Mouse (Mus musculus) CH12.LX (cell line): Measurements from ENCODE around the gene Prr36.

Source experiments
- CTCF ChIP-seq, 2 experiments: IDR thresholded peaks in 1 of 2; conservative IDR thresholded peaks in 1 of 2; 2 replicates each; pipeline ENCODE4 v1.5.1; 2011 to 2012; ENCODE audit warnings: low read depth in 2 of 2, low read length in 2 of 2, improper control_type of control experiment in 1 of 2, inconsistent platforms in 1 of 2, mild to moderate bottlenecking in 1 of 2, moderate library complexity in 1 of 2
- MAZ ChIP-seq: IDR thresholded peaks from 2 replicates; pipeline ENCODE4 v1.6.1; 2012; ENCODE audit warnings: low read depth, mild to moderate bottlenecking, inconsistent platforms, low read length, improper control_type of control experiment, moderate library complexity
- POLR2A ChIP-seq: IDR thresholded peaks from 2 replicates; pipeline ENCODE4 v1.6.1; 2011; ENCODE audit warnings: low read depth, mild to moderate bottlenecking, improper control_type of control experiment, low read length

GRCm38 (mm10) chr8:4237814-4238433 is 20.7 kb upstream of the Prr36 start:
- TF ChIP-seq CTCF (conservative IDR thresholded peaks at IDR 0.05 in 1 of 2, IDR thresholded peaks at IDR 0.05 in 1 of 2; ENCODE audit: low read depth in 2 of 2, low read length in 2 of 2) (no peak), MAZ (no peak), POLR2A (no peak)
